Mouse (Mus musculus): ENCODE measurements around the gene St6galnac3.

Gene St6galnac3

GRCm38 (mm10) chr3:153510048-153510630, 214.8 kb downstream of the St6galnac3 start:
- DNase-seq: no peak

DNA sequence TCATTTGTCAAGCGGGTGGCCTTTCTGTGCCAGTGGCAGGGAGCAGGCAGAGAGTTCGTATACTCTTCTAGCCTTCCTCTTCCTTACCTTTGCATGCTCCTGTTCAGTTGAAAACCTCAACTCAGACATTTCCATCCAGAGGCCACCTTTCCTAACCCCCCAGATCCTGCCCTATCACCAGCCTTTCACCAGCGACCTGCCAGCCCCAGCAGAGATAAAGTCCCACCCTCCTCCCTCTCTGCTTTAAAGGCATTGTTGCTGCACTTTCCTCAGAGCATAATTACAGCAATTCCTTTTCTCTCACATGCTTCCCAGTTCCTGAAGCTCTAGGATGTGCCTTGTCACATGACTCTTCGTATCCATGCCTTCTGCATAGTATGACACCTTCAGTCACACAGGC, 215.3 kb downstream of the St6galnac3 start:
- no peak for DNase-seq

GRCm38 (mm10) chr3:153509029-153509428, 215.9 kb downstream of the St6galnac3 start:
- DNase-seq: no peak

GRCm38 (mm10) chr3:153508592-153508991, 216.4 kb downstream of the St6galnac3 start:
- no peak for DNase-seq

- no peak for DNase-seq
These were observed 217.4 kb downstream of the St6galnac3 start for GRCm38 (mm10) chr3:153507599-153507998.

- no peak for DNase-seq
These were observed 222.5 kb downstream of the St6galnac3 start for GRCm38 (mm10) chr3:153502488-153502887.

DNA sequence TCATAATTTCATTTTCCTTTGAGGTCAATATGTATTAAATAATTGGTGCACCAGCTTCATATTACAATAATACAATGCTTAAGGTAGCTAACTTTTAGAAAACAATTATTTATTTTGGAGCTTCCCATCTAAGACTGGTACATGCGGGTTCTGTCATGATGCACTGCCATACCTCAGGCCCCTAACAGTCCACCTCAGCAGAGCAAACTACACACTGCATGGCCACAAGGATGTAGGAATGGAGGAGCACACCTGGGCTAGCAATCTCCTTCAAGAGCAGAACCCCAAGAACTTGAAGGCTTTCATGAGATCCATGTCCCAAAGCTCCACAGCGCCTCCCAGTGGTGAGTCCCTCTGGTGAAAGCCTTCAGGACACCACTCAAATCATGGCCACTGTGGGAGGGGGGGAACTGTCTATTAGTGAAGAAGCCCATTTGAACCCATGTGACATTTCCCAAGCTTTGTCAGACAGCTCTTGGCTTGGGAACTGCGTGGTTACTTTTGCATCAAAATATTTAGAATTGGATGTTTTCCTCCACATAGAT, 223.6 kb downstream of the St6galnac3 start:
- DNase-seq: peak; percentile 39

GRCm38 (mm10) chr3:153492986-153493385, 232.0 kb downstream of the St6galnac3 start:
- DNase-seq: no peak

GRCm38 (mm10) chr3:153489718-153490117, 235.3 kb downstream of the St6galnac3 start:
- DNase-seq: no peak

GRCm38 (mm10) chr3:153488931-153489330, 236.0 kb downstream of the St6galnac3 start:
- DNase-seq: no peak

DNA sequence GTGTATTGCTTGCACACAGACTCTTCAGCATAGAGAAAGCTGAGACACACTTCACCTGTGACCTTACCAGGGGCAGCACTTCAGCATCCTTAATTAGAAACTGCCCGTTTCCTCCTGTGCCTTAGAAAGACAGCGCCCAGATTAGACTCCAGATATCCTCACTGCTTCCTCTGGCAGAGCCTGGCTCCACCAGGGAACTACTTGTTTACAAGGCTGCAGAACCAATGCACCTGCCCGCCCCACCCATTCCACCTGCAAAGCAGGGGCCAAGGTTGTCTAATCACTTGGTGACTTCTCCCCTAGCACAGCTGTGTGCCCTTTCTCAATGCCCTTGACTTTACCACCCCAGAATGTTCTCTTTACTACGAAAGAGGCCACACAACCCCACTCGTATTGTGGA, 239.8 kb downstream of the St6galnac3 start:
- DNase-seq: no peak

GRCm38 (mm10) chr3:153484701-153485100, 240.3 kb downstream of the St6galnac3 start:
- DNase-seq: peak; percentile 70

DNA sequence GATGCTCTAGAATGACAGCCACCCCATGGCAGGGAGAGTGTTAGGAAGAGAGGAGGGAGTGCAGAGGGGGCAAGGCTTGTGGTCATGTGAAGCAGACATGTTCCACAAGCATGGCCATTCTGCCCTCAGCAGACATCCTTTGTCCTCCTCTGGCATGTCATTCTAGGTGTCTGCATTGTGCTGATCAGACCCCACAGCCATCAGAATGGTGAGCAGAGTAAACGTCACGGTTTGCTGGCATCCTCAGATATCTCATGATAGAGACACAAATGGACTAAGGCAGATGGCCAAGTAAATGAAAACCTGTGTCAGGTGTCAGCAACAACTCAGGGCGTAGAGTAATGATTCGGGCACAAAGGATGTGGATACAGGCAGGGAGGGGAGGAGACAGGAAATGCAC, 241.3 kb downstream of the St6galnac3 start:
- no peak for DNase-seq

- DNase-seq: no peak
These were observed 242.9 kb downstream of the St6galnac3 start for GRCm38 (mm10) chr3:153482098-153482497.

DNA sequence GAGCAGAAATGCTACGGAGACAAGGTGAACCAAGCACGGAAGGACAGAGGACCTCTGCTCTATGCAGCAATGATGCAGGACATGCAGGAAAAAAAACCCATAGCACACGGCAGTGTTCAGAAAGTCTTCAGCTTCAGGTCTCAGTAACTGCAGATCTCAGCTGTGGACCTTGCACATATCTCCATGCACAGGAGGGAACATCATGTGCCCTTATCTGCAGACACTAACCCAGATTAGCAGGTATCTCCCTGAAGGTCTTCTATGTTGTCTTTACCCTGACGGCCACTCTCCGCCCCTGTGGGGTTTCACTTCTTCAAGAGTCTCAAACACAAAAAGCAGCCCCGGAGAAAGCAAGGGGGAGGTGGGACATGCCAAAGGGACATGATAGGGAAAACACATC, 244.0 kb downstream of the St6galnac3 start:
- no peak for DNase-seq

GRCm38 (mm10) chr3:153480636-153481006, 244.4 kb downstream of the St6galnac3 start:
- no peak for DNase-seq

DNA sequence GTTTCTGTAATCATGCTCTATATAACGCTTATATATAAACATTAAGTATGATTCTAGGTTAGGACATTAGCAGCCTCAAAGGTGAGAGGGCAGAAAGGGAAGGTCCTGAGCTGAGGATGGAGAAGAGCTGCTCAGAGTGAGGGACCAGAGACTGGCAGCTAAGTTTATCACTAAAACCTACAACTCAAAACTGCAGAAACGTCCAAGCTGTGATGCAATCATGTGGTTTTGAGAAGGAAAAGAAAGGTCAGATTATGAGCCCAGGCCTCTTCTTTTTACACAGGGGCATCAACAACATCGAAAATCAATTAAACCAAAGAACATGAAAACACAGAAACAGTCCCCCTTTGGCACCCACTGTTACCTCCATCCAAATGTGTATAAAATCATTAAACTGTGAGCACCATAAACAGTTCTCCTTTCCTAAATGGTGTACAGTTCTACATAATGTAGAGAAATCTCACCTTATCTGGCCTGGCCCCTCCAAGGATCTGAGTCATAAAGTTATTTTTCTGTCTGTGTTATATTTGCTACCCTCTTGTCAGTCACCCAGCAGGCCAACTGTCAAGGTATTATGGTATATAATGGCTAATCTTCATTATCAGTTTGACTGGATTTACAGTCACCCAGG, 244.9 kb downstream of the St6galnac3 start:
- DNase-seq: no peak

DNA sequence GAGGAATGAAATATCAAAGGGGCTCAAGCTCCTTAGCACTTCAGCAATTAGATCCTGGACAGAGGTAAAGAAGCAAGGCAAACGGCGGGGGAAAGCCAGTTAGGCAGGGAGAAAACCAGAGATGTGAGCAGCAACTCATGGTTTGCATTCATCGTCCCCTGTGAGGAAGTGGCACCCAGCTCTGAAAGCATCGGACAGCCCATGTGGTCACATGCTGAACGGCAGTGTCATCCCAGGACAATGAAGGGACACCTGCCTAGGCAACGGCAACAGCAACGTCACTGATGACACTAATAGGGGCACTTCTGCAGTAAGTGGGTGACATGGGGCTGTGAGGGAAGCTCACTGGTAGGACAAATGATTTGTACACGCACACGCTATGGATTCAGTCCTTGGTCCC, 249.1 kb downstream of the St6galnac3 start:
- no peak for DNase-seq

DNA sequence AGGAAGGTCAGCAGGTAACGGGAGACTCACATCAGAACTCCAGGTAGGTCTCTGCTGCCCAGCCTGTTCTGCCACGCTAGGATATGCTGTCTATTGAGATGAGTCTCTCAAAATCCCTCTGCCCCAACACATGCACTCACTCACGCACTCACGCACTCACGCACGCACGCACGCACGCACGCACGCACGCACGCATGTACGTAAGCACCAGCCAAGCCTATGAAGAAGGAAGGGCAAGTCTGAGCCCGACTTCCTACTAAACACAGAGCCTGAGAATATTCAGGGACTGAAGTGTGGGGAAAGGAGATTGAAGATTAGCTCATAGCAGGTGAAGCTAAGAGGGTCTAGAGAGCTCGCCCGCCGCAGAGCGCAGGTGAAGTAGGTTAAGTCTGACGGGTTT, 249.5 kb downstream of the St6galnac3 start:
- DNase-seq: no peak

DNA sequence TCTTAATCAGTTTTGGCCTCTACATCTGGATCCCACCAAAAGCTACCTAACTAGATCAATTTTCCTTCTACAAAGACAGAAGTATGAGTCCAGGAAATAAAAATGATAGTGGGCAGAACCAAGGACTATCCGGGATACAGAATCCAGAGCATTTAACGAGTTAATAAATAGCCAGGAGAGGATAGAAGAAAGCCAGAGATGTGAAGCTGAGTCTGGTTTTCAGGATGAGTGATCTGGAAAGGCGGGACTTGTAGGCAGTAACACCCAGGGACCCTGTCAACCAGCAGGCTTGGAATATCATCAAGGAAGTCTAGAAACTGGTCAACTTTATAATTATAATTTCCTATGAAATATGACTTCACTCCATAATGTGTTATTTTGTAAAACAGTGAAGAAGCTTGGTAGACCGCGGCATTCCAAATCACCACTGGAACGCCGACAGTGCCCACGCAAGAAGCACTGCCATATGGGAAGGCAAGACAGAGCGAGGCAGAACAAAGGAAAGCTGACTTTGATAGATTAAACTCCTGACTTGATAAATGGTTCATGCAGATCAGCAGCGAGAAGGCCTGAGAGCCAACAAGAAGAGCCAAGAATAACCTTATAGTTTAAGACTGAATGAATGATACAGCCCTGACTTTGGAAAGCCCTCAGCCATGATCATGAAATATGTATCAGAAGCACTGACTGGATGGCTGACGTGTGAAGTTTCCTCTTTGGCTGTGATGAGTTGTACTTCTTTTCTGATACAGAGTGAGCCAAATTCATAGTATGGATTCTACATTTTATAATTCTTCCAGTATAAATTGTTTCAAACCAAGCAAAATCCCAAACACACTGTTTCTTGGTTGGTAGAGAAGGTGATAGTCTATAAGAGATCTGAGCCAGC, 252.1 kb downstream of the St6galnac3 start:
- no peak for DNase-seq

GRCm38 (mm10) chr3:153463849-153464248, 261.1 kb downstream of the St6galnac3 start:
- DNase-seq: no peak

- DNase-seq: no peak
These were observed 264.8 kb downstream of the St6galnac3 start for GRCm38 (mm10) chr3:153460173-153460572.

DNA sequence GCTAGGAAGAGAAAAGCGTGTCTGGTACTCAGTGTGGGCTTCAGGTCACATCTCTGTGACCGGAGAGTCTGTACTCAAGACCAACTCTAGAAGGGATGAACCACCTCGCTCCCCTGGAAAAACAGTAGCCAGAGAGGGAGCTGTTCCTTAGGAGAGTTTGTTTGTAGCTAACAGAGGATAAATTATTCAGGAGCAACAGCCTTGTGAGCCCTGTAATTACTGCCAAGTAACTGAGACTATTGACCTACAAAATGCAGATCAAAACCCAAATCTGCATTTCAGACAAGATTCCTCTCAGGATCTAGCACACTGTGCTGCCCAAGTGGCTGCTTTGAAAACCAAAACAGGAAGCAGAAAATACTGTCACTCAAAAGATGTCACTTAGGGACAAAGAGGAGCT, 266.4 kb downstream of the St6galnac3 start:
- no peak for DNase-seq

DNA sequence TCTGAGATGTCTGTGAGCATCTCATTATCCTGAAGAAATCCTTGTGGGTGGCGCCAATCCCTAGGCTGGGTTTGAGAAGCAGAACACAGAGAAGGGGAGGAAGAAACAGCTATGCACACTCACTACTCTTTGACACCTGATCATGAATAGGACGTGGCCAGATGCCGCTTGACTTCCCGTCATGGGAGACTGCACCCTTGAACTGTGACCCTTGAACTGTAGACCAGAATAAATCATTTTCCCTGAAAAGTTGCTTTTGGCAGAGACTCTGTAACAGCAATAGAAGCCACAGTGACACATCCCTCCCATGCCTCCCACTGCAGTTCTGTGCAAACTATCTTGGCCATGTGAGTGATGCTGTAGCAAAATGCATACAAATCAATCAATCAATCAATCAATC, 267.3 kb downstream of the St6galnac3 start:
- no peak for DNase-seq

All from cerebellum, adult 9-11 months (tissue).